9 mouse cellular contexts compared by ENCODE assay signal in genomic region chr11:96438787-96439186, GRCm38 (mm10). TPM values are rescaled to one million over a fixed set of nuclear protein-coding genes. Genes with fewer than 3 reads are reported as not detected.
DNase-seq lines count a peak whose midpoint lies in the region; ATAC-seq and TF ChIP-seq lines count a peak whose summit lies in the region.
"Had no signal": no experiment of that assay in that cellular context is flagged by ENCODE, and none has a peak within 500 bp of the region (broad histone marks: within the 10 kb centered on the region; RNA-seq: fewer than 3 reads in every experiment).

No protein-coding gene starts in this region.

- H3K36me3 ChIP-seq in hindbrain, embryonic 10.5 days = no peaks in the 10 kb centered on the region
- no peaks in the 10 kb centered on the region for H3K36me3 ChIP-seq in hindbrain, embryonic 12.5 days
- no peaks in the 10 kb centered on the region for H3K36me3 ChIP-seq in limb, embryonic 14.5 days (ENCODE audit: control insufficient read depth, insufficient read depth, low read length)

- H3K4me2 ChIP-seq in hindbrain, embryonic 12.5 days (replicated peaks) = no peak overlapping the region
- no peak overlapping the region for H3K4me2 ChIP-seq in limb, embryonic 14.5 days (replicated peaks; ENCODE audit: low read depth, low read length, severe bottlenecking)

- H3K27ac ChIP-seq in hindbrain, embryonic 10.5 days = no peak overlapping the region
- no peak overlapping the region for H3K27ac ChIP-seq in hindbrain, embryonic 12.5 days
- H3K27ac ChIP-seq in limb, embryonic 14.5 days (replicated peaks; ENCODE audit: low read depth, low read length) = no peak overlapping the region
- H3K27ac ChIP-seq in olfactory bulb, adult 2 months (ENCODE audit: insufficient read depth, low read depth, low read length) = no peak overlapping the region
- H3K27ac ChIP-seq: macrophage had no signal

- TF ChIP-seq POLR2A in limb, embryonic 14.5 days (IDR thresholded peaks at IDR 0.05; ENCODE audit: borderline replicate concordance, extremely low read depth, insufficient read depth, insufficient read length) = no peak
- TF ChIP-seq POLR2A in olfactory bulb, adult 2 months (IDR thresholded peaks at IDR 0.05; ENCODE audit: insufficient read depth, low read depth, low read length) = no peak

- H3K27me3 ChIP-seq in hindbrain, embryonic 10.5 days (ENCODE audit: insufficient read depth, poor library complexity, severe bottlenecking) = peaks cover 11% of the 10 kb centered on the region
- 0 out of 2 replicates have a peak, but pooled peaks cover 4% of the 10 kb centered on the region for H3K27me3 ChIP-seq in hindbrain, embryonic 12.5 days
- H3K27me3 ChIP-seq in limb, embryonic 14.5 days (ENCODE audit: control insufficient read depth, insufficient read depth, low read length) = peaks cover 13% of the 10 kb centered on the region; the same call in 1 of the 2 replicates

- H3K9ac ChIP-seq in hindbrain, embryonic 12.5 days = no peak overlapping the region
- H3K9ac ChIP-seq in limb, embryonic 14.5 days (ENCODE audit: low read depth, low read length, severe bottlenecking) = no peak overlapping the region

- no peak overlapping the region for H3K4me3 ChIP-seq in hindbrain, embryonic 10.5 days
- no peak overlapping the region for H3K4me3 ChIP-seq in hindbrain, embryonic 12.5 days
- no peak overlapping the region for H3K4me3 ChIP-seq in limb, embryonic 14.5 days (replicated peaks; ENCODE audit: low read length)
- H3K4me3 ChIP-seq in olfactory bulb, adult 2 months (ENCODE audit: insufficient read depth, low read depth, low read length) = no peak overlapping the region

- ATAC-seq in hindbrain, embryonic 12.5 days (ENCODE audit: low FRiP score) = no peak
- ATAC-seq in common myeloid progenitor, adult 5-6 weeks (replicated peaks; ENCODE audit: low read depth, poor library complexity, severe bottlenecking) = peak; percentile 81
- ATAC-seq in limb, embryonic 14.5 days (ENCODE audit: low FRiP score, low read depth) = no peak

- peaks cover 4% of the 10 kb centered on the region; the same call in 1 of the 2 replicates for H3K4me1 ChIP-seq in hindbrain, embryonic 10.5 days (replicated peaks)
- peaks cover 10% of the 10 kb centered on the region for H3K4me1 ChIP-seq in hindbrain, embryonic 12.5 days
- H3K4me1 ChIP-seq in limb, embryonic 14.5 days (ENCODE audit: control insufficient read depth, insufficient read depth, low read length) = no peaks in the 10 kb centered on the region
- no peaks in the 10 kb centered on the region for H3K4me1 ChIP-seq in olfactory bulb, adult 2 months (ENCODE audit: control insufficient read depth, insufficient read depth, low read length)

- 6% methylated on average over 7 of the region's 7 CpGs for WGBS in hindbrain, embryonic 10.5 days
- 7% methylated on average over 7 of the region's 7 CpGs for WGBS in hindbrain, embryonic 12.5 days
- whole genome bisulfite sequencing in limb, embryonic 14.5 days = 4% methylated on average over 7 of the region's 7 CpGs
- WGBS in olfactory bulb, adult 2 months = 7% methylated on average over 7 of the region's 7 CpGs

- DNase-seq in hindbrain, embryonic 10.5 days (ENCODE audit: low spot score) = peak; percentile 63
- peak; percentile 86 for DNase-seq in ZHBTc4 (ENCODE audit: low read depth, low spot score)
- DNase-seq in induced T-regulatory cell, adult 2 months (ENCODE audit: low read depth) = peak; percentile 92
- DNase-seq in limb, embryonic 14.5 days (ENCODE audit: low spot score) = peak; percentile 34
- peak; percentile 82 to 86 for DNase-seq in thymus, postnatal 36 days

- TF ChIP-seq CTCF in olfactory bulb, adult 2 months (IDR thresholded peaks at IDR 0.05; ENCODE audit: insufficient read depth, low read depth, low read length) = peak; percentile 45

- no peaks in the 10 kb centered on the region for H3K9me3 ChIP-seq in hindbrain, embryonic 10.5 days
- no peaks in the 10 kb centered on the region for H3K9me3 ChIP-seq in hindbrain, embryonic 12.5 days (replicated peaks)
- H3K9me3 ChIP-seq in limb, embryonic 14.5 days (ENCODE audit: control insufficient read depth, low read length) = no peaks in the 10 kb centered on the region

RNA-seq across cellular contexts. Expression of gene Skap1, which starts 25.6 kb away (rescaled TPM):
- polyA plus RNA-seq in hindbrain, embryonic 10.5 days (2016; fragmentation: Nextera tagmentation; extraction: Ambion mirVana) = 0.61 and 1.3 TPM in 2 replicates
- polyA plus RNA-seq in hindbrain, embryonic 12.5 days (2016; fragmentation: Nextera tagmentation; extraction: Ambion mirVana) = 1.4 and 2.4 TPM in 2 replicates
- 4.0 TPM in 1 of 2 replicates, not detected in the other for total RNA-seq in common myeloid progenitor, adult 5-6 weeks (2017)
- 0.67 and 0.81 TPM in 2 replicates for polyA plus RNA-seq in limb, embryonic 14.5 days (2012; rRNA removed)
- 1.9 and 2.1 TPM in 2 replicates for polyA plus RNA-seq in limb, embryonic 14.5 days (2014; fragmentation: Nextera tagmentation; extraction: Ambion mirVana)
- not detected in 2 replicates for polyA plus RNA-seq in olfactory bulb, adult 2 months (2012; ENCODE audit: insufficient read depth, insufficient read length, low replicate concordance, missing spikeins)

Comparison
In these comparisons a context has a peak if more than half of its experiments do, and no peak if none do; other contexts are left out.
1. DNase-seq: peak in every context shown above with its lines; median percentile 92 in induced T-regulatory cell, adult 2 months; 86 in ZHBTc4; 84 in thymus, postnatal 36 days; 63 in hindbrain, embryonic 10.5 days; 34 in limb, embryonic 14.5 days.